Mouse (Mus musculus) cerebellum, adult 2 months (tissue): ENCODE measurements around the gene Cbarp. TPM values are rescaled to one million over a fixed set of nuclear protein-coding genes. Genes with fewer than 3 reads are reported as not detected.
A peak's percentile ranks its signal among the peaks of the same experiment; 100 is the strongest.

Experiments used
- DNase-seq, 2 experiments: peaks; one replicate each; pipeline ENCODE4 v3.0.0; 2021
- H3K27ac ChIP-seq: fragments of 200-500 bp; 2 replicates; pipeline ENCODE4 v1.5.1; 2012; ENCODE audit warnings: low read length, control low read depth, inconsistent platforms; ENCODE audit not compliant: insufficient read depth
- H3K27me3 ChIP-seq: fragments of 200-500 bp; 2 replicates; pipeline ENCODE4 v1.6.1; 2012; ENCODE audit warnings: inconsistent platforms, mild to moderate bottlenecking, low read length, moderate library complexity; ENCODE audit not compliant: control insufficient read depth, insufficient read depth
- H3K4me1 ChIP-seq: fragments of 200-500 bp; 2 replicates; pipeline ENCODE4 v1.6.1; 2011; ENCODE audit warnings: low read length; ENCODE audit not compliant: control insufficient read depth, insufficient read depth
- H3K4me3 ChIP-seq: fragments of 200-500 bp; replicated peaks from 2 replicates; pipeline ENCODE3; 2011; ENCODE audit warnings: mild to moderate bottlenecking, low read depth, low read length, control low read depth; ENCODE audit not compliant: insufficient read depth
- CTCF ChIP-seq: fragments of 200-500 bp; IDR thresholded peaks from 2 replicates; pipeline ENCODE4 v1.5.1; 2011; ENCODE audit warnings: low read depth, mild to moderate bottlenecking, control low read depth, low read length, moderate library complexity, borderline replicate concordance; ENCODE audit not compliant: insufficient read depth
- POLR2A ChIP-seq: fragments of 200-500 bp; IDR thresholded peaks from 2 replicates; pipeline ENCODE4 v1.6.1; 2011; ENCODE audit warnings: low read length, control low read depth, borderline replicate concordance; ENCODE audit not compliant: insufficient read depth
- WGBS: fragments of 180-500 bp; shearing (Covaris S2); methylation state at CpG from one replicate; pipeline ENCODE4 v1.1.7; 2018; 5-methylcytosine and 5-hydroxymethylcytosine counted together
- polyA plus RNA-seq: library from polyadenylated mRNA; depleted of rRNA; stranded (reverse); fragments of >200 nt; gene quantifications from 2 replicates; pipeline ENCODE4 v1.2.3, GENCODE M21; 2012

Cbarp gene
- polyA plus RNA-seq, 1 experiment: 151 TPM

DNA sequence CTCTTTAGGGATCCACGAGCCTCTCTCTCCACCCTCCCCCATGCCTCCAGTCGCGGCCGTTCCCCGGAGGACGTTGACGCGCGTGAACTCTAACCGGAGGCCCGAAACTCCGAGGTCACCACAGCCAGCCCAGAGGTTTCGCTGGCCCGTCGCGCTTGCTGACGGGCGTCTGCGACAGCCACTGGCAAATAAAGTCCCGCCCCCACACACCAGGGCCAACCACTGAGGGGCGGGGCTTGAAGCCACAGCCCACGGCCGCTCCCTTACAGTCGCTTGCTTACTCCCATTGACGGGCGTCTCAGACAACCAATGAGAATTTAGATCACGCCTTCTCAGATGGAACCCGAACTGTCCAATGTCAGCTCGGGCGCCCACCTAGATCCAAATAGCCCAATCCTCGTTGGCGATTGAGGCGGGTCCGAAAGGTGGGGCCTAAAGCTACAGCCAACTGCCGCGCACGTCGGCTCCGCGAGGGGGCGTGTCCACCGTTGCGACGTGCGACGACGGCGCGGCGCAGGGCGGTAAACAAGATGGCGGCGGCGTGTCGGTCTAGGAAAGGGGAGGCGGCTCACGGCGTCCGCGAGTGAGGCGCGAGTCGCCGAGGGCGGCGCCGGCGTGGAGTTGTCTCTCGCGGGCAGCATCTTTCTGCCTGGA lies 25.2 kb downstream of the Cbarp start, which contains the start of gene Stk11:
Stk11 (plus strand) TSS at position 514 of the 654 bp plus-strand sequence.
- peak; percentile 98 to 100 for DNase-seq
- peak within 1 kb of the TSS; percentile 54 for H3K27ac ChIP-seq
- peak within 1 kb of the TSS; percentile 83 for H3K4me3 ChIP-seq
- no peaks in the 10 kb centered on the region for H3K27me3 ChIP-seq
- TF ChIP-seq CTCF: no peak
- TF ChIP-seq POLR2A: peak; percentile 65
- under 1% methylated on average over 70 of the region's 70 CpGs for WGBS
- peaks cover 18% of the 10 kb centered on the region for H3K4me1 ChIP-seq

DNA sequence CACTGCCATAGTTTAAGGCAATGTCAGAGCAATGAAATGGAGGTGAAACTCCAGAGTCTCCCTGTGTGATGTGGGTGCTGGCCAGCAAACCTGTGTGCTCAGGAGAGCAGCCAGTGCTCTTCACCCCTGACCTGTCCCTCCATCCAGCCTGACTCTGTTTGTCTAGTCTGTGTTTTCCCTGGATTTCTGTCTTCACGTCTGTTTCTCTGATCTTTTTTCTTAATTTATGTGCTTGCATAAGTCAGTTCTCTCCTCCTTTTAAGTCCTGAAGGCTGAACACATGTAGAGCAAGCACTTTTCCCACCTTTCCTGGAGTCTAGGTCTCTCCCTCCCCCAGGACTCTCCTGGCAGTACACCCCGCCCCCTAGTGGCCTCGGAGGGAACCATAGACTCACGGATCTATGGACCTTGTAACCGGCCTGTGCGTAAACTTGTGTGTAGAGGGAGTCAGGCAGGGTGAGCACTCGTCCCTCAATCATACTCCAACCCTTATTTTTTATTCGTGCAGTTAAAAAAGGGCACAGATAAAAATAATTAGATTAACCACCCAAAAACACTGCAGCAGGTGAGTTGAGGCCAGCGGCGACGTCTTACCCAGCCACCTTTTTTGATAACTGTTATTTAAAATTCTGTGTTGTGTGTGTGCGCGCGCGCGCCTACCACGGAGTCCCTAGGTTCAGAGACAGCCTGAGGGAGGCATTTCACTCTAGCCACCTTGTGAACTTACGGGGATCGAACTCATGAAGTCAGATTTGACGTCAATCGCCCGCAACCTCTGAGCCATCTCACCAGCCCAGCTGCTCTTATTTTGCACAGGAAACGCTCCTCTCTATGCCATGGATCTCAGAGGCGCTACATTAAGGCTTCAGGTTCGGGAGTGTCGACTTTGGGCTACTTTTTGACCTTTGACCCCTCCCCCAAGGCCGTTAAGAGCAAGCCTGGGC lies 26.0 kb downstream of the Cbarp start:
- no peak for TF ChIP-seq POLR2A
- peak; percentile 92 for TF ChIP-seq CTCF
- DNase-seq: peak; percentile 90 to 92
- Histone ChIP-seq H3K4me1 (peaks cover 11% of the 10 kb centered on the region), H3K27ac (peak overlapping the region; percentile 22; the same call in 1 of the 2 replicates), H3K27me3 (no peaks in the 10 kb centered on the region), H3K4me3 (peak overlapping the region; percentile 65)
- 5% methylated on average over 27 of the region's 27 CpGs for WGBS

DNA sequence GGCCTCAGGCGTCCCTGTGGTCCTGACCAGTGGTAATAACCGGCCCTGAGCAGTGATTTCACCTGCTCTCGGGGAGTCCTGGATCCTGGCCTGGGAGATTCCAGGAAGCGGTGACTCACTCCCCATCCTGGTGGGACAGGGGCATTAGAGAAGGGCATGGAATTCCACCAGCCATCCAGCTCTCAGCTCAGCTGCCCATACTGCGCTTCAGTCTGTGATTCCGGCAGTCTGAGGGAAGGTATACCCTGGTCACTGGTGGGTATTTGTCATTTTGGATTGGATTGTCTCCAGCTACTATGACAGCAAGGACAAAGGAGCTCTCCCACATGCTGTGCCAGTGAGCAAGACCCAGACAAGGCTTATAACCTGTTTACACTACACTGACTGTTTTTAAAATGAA lies 33.0 kb downstream of the Cbarp start:
- DNase-seq: no peak
- TF ChIP-seq CTCF: no peak
- TF ChIP-seq POLR2A: no peak
- Histone ChIP-seq H3K4me3 (no peak overlapping the region), H3K27me3 (no peaks in the 10 kb centered on the region), H3K27ac (no peak overlapping the region), H3K4me1 (peaks cover 4% of the 10 kb centered on the region)
- WGBS: 31% methylated on average over 6 of the region's 6 CpGs

GRCm38 (mm10) chr10:80105926-80106325 lies 34.7 kb downstream of the Cbarp start:
- no peak for TF ChIP-seq POLR2A
- TF ChIP-seq CTCF: no peak
- no peaks in the 10 kb centered on the region for H3K27me3 ChIP-seq
- DNase-seq: no peak
- 75% methylated on average over 5 of the region's 5 CpGs for WGBS
- no peak overlapping the region for H3K27ac ChIP-seq
- H3K4me1 ChIP-seq: peaks cover 13% of the 10 kb centered on the region
- no peak overlapping the region for H3K4me3 ChIP-seq

DNA sequence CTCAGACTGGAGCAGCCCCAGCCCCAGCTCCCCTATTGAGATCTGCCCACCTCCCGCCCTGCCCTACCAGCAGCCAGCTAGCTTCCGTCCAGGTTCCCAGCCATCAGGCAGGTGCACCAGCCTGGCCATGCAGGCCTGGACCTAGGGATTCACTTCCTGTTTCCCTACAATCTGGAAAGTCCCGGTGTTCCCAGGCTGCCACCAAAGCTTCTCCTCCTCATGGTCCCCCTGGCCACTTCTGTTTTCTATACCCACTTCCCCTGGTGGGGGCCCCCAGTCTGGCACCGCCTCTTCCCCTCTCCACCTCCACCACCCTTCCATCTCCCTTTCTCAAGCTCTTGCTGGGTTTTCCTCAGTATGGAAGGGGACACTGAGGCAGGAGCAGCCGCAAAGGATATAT lies 35.2 kb downstream of the Cbarp start, which contains the start of gene Sbno2:
Sbno2 (minus strand) TSS at position 112 of the 400 bp plus-strand sequence.
- no peak within 1 kb of the TSS for H3K27ac ChIP-seq
- 82% methylated on average over 5 of the region's 5 CpGs for WGBS
- TF ChIP-seq CTCF (no peak), POLR2A (no peak)
- no peaks in the 10 kb centered on the region for H3K27me3 ChIP-seq
- H3K4me3 ChIP-seq: no peak within 1 kb of the TSS
- H3K4me1 ChIP-seq: peaks cover 13% of the 10 kb centered on the region
- DNase-seq: no peak

DNA sequence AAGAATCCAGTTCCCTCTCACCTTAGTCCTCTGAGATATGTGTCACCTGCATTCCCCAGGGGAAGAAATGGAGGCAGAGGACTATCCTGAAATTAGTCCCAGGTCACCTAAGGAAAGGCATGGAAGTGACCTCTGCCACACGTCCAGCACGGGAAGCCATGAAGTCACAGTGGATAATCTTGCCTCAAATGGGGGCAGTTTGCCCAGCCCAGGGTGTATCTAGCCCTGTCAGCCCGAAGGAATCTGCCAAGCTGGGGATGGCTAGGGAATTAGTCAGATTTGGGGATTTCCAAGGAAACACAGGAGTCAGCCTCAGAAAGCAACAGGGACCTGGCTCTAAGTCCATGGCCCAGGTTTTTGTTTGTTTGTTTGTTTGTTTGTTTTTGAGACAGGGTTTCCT lies 36.5 kb downstream of the Cbarp start:
- WGBS: 78% methylated on average over 3 of the region's 3 CpGs
- DNase-seq: no peak
- H3K4me3 ChIP-seq: no peak overlapping the region
- H3K4me1 ChIP-seq: peaks cover 13% of the 10 kb centered on the region
- H3K27ac ChIP-seq: no peak overlapping the region
- no peaks in the 10 kb centered on the region for H3K27me3 ChIP-seq
- TF ChIP-seq POLR2A (no peak), CTCF (no peak)

DNA sequence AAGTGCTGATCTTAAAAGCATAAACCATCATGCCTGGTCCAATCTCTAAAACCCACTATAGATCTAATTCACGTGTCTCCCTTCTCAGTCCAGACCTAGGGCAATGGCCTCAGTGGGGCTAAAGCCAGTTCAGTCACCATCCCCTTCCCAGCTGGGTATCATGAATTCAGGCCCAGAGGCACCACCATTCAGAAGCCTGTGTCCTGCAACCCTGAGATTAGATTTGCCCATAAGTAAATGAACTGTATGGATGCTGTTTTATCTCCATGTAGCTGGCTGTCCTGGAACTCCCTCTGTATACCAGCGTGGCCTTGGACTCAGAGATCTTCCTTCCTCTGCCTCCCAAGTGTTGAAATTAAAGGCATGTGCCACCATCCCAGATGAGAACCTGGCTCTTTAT lies 37.6 kb downstream of the Cbarp start:
- H3K4me3 ChIP-seq: peak overlapping the region; percentile 97
- no peaks in the 10 kb centered on the region for H3K27me3 ChIP-seq
- 75% methylated on average over 2 of the region's 2 CpGs for WGBS
- TF ChIP-seq CTCF (no peak), POLR2A (no peak)
- peaks cover 13% of the 10 kb centered on the region for H3K4me1 ChIP-seq
- no peak for DNase-seq
- peak overlapping the region; percentile 12; the same call in 1 of the 2 replicates for H3K27ac ChIP-seq
